Comparison of ENCODE assay signal across 8 mouse cellular contexts in the genomic region with DNA sequence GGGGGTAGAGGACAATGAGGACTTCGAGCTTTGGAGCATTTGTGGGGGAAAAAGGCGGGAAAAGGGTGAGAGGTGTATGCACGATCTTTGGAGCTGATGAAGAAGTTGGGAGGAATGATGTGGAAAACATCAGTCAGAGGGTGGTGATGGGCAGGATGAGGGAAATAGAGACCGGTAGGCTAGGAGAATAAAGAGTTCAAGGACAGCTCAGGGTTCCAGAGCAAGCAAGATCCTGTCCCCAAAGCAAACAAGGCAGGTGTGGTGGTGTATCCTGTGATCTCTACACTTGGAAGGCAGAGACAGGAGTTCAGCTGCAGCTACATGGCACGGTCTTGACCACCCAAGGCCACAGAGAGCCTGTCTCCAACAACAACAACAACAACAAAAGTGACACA. TPM values are rescaled to one million over a fixed set of nuclear protein-coding genes. Genes with fewer than 3 reads are reported as not detected.
DNase-seq lines count a peak whose midpoint lies in the region; ATAC-seq and TF ChIP-seq lines count a peak whose summit lies in the region.

No protein-coding gene starts in this region.

- H3K9ac ChIP-seq in limb, embryonic 11.5 days (ENCODE audit: low read length), result peak overlapping the region; percentile 47

- ATAC-seq in erythroblast, adult 5-6 weeks (replicated peaks; ENCODE audit: low FRiP score, poor library complexity, severe bottlenecking), result peak; percentile 30; the same call in 1 of the 2 replicates
- ATAC-seq in limb, embryonic 11.5 days (ENCODE audit: insufficient number of reproducible peaks, low FRiP score, low TSS enrichment, low read depth), result no peak

- peaks cover 5% of the 10 kb centered on the region; the same call in 1 of the 2 replicates for H3K4me1 ChIP-seq in lung, adult 2 months (ENCODE audit: control insufficient read depth, insufficient read depth, low read length)
- peaks cover 3% of the 10 kb centered on the region; the same call in 1 of the 2 replicates for H3K4me1 ChIP-seq in limb, embryonic 11.5 days (ENCODE audit: control insufficient read depth, insufficient read depth, low read length)
- peaks cover 3% of the 10 kb centered on the region for H3K4me1 ChIP-seq in small intestine, adult 2 months (ENCODE audit: control insufficient read depth, insufficient read depth, insufficient read length, low read length)

- TF ChIP-seq CTCF in lung, adult 2 months (IDR thresholded peaks at IDR 0.05; ENCODE audit: insufficient read depth, low read length), result no peak
- no peak for TF ChIP-seq CTCF in small intestine, adult 2 months (IDR thresholded peaks at IDR 0.05; ENCODE audit: extremely low read depth, insufficient read length, insufficient replicate concordance, low read depth, low read length)

- no peaks in the 10 kb centered on the region for H3K27me3 ChIP-seq in limb, embryonic 11.5 days (ENCODE audit: control insufficient read depth, insufficient read depth, low read length)
- H3K27me3 ChIP-seq in small intestine, adult 2 months (ENCODE audit: control insufficient read depth, insufficient read depth, low read length), result no peaks in the 10 kb centered on the region

- no peaks in the 10 kb centered on the region for H3K9me3 ChIP-seq in limb, embryonic 11.5 days (ENCODE audit: control insufficient read depth, low read length)

- H3K4me2 ChIP-seq in limb, embryonic 11.5 days (ENCODE audit: low read depth, severe bottlenecking), result peak overlapping the region; percentile 80; the same call in 1 of the 2 replicates

- H3K27ac ChIP-seq in limb, embryonic 11.5 days (replicated peaks; ENCODE audit: low read depth, low read length), result peak overlapping the region; percentile 56; the same call in 1 of the 2 replicates
- no peak overlapping the region for H3K27ac ChIP-seq in small intestine, adult 2 months (ENCODE audit: insufficient read depth, low read depth, low read length)

- 0 out of 2 replicates have a peak, but pooled peaks cover 2% of the 10 kb centered on the region for H3K36me3 ChIP-seq in limb, embryonic 11.5 days (ENCODE audit: control insufficient read depth, insufficient read depth, low read length)
- peaks cover 10% of the 10 kb centered on the region for H3K36me3 ChIP-seq in small intestine, adult 2 months (ENCODE audit: control insufficient read depth, insufficient read depth, low read length)

- WGBS in lung, adult 2 months, result 18% methylated on average over 5 of the region's 5 CpGs
- 27% methylated on average over 5 of the region's 5 CpGs for WGBS in limb, embryonic 11.5 days
- 15% methylated on average over 5 of the region's 5 CpGs for WGBS in small intestine, adult 2 months

- no peak for DNase-seq in lung, adult 2 months
- no peak for DNase-seq in lung, postnatal 10 days
- no peak for DNase-seq in limb, embryonic 11.5 days (ENCODE audit: low spot score)
- no peak for DNase-seq in urinary bladder, postnatal 14 days (ENCODE audit: low spot score)
- DNase-seq in gastrocnemius, postnatal 25 days, result no peak
- no peak for DNase-seq in ovary, adult 18-20 months (ENCODE audit: low spot score)

- TF ChIP-seq POLR2A in lung, adult 2 months (IDR thresholded peaks at IDR 0.05; ENCODE audit: borderline replicate concordance, extremely low read depth, low read depth, low read length), result no peak
- no peak for TF ChIP-seq POLR2A in small intestine, adult 2 months (IDR thresholded peaks at IDR 0.05; ENCODE audit: low read depth, low read length)

- H3K4me3 ChIP-seq in lung, adult 2 months (replicated peaks; ENCODE audit: extremely low read depth, low read depth, low read length), result peak overlapping the region; percentile 83
- 0 out of 2 replicates have a peak overlapping the region, but pooled peaks have one; percentile 2 for H3K4me3 ChIP-seq in limb, embryonic 11.5 days (ENCODE audit: low read depth, low read length)
- H3K4me3 ChIP-seq in small intestine, adult 2 months (ENCODE audit: low read depth, low read length), result peak overlapping the region; percentile 73

RNA-seq across cellular contexts. Expression of a gene that starts 0.4 kb away (rescaled TPM):
- polyA plus RNA-seq in lung, adult 2 months (2012; rRNA removed), result 29.0 and 32.0 TPM in 2 replicates
- total RNA-seq in erythroblast, adult 5-6 weeks (2015; ENCODE audit: low replicate concordance), result 2.3 and 3.5 TPM in 2 replicates
- 5.2 and 10.3 TPM in 2 replicates for total RNA-seq in erythroblast, adult 5-6 weeks (2017; ENCODE audit: low replicate concordance)
- 135 and 145 TPM in 2 replicates for polyA plus RNA-seq in limb, embryonic 11.5 days (2014; fragmentation: Nextera tagmentation; extraction: Ambion mirVana)
- polyA plus RNA-seq in small intestine, adult 2 months (2012; rRNA removed), result 27.3 and 52.7 TPM in 2 replicates
- 10 to 100 TPM; 13.5 to 23.4 TPM for total RNA-seq in gastrocnemius, postnatal 25 days (2021)

RNA-seq across cellular contexts. Expression of a gene that starts 20.1 kb away (rescaled TPM):
- polyA plus RNA-seq in lung, adult 2 months (2012; rRNA removed), result 0.03 TPM in 1 of 2 replicates, not detected in the other
- total RNA-seq in erythroblast, adult 5-6 weeks (2015; ENCODE audit: low replicate concordance), result not detected in 2 replicates
- not detected in 2 replicates for total RNA-seq in erythroblast, adult 5-6 weeks (2017; ENCODE audit: low replicate concordance)
- not detected in 2 replicates for polyA plus RNA-seq in limb, embryonic 11.5 days (2014; fragmentation: Nextera tagmentation; extraction: Ambion mirVana)
- polyA plus RNA-seq in small intestine, adult 2 months (2012; rRNA removed), result 0.48 and 0.99 TPM in 2 replicates
- not detected for total RNA-seq in gastrocnemius, postnatal 25 days (2021)

RNA-seq across cellular contexts. Expression of a gene that starts 25.7 kb away (rescaled TPM):
- 19.8 and 22.0 TPM in 2 replicates for polyA plus RNA-seq in lung, adult 2 months (2012; rRNA removed)
- total RNA-seq in erythroblast, adult 5-6 weeks (2015; ENCODE audit: low replicate concordance), result 0.21 TPM in 1 of 2 replicates, not detected in the other
- total RNA-seq in erythroblast, adult 5-6 weeks (2017; ENCODE audit: low replicate concordance), result 0.84 TPM in 1 of 2 replicates, not detected in the other
- 0.16 and 0.52 TPM in 2 replicates for polyA plus RNA-seq in limb, embryonic 11.5 days (2014; fragmentation: Nextera tagmentation; extraction: Ambion mirVana)
- polyA plus RNA-seq in small intestine, adult 2 months (2012; rRNA removed), result 0.99 and 1.2 TPM in 2 replicates
- total RNA-seq in gastrocnemius, postnatal 25 days (2021), result 1 to 10 TPM; 1.3 to 4.9 TPM

RNA-seq across cellular contexts. Expression of a gene that starts 58.5 kb away (rescaled TPM):
- 70.3 and 82.0 TPM in 2 replicates for polyA plus RNA-seq in lung, adult 2 months (2012; rRNA removed)
- 24.4 and 32.2 TPM in 2 replicates for total RNA-seq in erythroblast, adult 5-6 weeks (2015; ENCODE audit: low replicate concordance)
- 15.8 and 17.7 TPM in 2 replicates for total RNA-seq in erythroblast, adult 5-6 weeks (2017; ENCODE audit: low replicate concordance)
- polyA plus RNA-seq in limb, embryonic 11.5 days (2014; fragmentation: Nextera tagmentation; extraction: Ambion mirVana), result 104 and 114 TPM in 2 replicates
- polyA plus RNA-seq in small intestine, adult 2 months (2012; rRNA removed), result 47.6 and 92.2 TPM in 2 replicates
- 10 to 100 TPM; 61.4 to 70.4 TPM for total RNA-seq in gastrocnemius, postnatal 25 days (2021)

RNA-seq across cellular contexts. Expression of a gene that starts 59.5 kb away (rescaled TPM):
- 84.8 and 85.6 TPM in 2 replicates for polyA plus RNA-seq in lung, adult 2 months (2012; rRNA removed)
- 19.2 and 23.0 TPM in 2 replicates for total RNA-seq in erythroblast, adult 5-6 weeks (2015; ENCODE audit: low replicate concordance)
- total RNA-seq in erythroblast, adult 5-6 weeks (2017; ENCODE audit: low replicate concordance), result 20.6 and 36.1 TPM in 2 replicates
- 26.4 and 32.6 TPM in 2 replicates for polyA plus RNA-seq in limb, embryonic 11.5 days (2014; fragmentation: Nextera tagmentation; extraction: Ambion mirVana)
- polyA plus RNA-seq in small intestine, adult 2 months (2012; rRNA removed), result 17.1 and 21.6 TPM in 2 replicates
- 10 to 100 TPM; 20.9 to 23.6 TPM for total RNA-seq in gastrocnemius, postnatal 25 days (2021)

Comparison
In these comparisons a context has a peak if more than half of its experiments do, and no peak if none do; other contexts are left out.
1. H3K4me3 ChIP-seq: peak in every context shown above with its lines; median percentile 83 in lung, adult 2 months; 73 in small intestine, adult 2 months; 2 in limb, embryonic 11.5 days.